Mouse (Mus musculus) liver, adult 2 months (tissue): ENCODE measurements around the gene Abhd5.

Source experiments
- CTCF ChIP-seq: fragments of 200-500 bp; IDR thresholded peaks from 2 replicates; pipeline ENCODE4 v1.5.1; 2011; ENCODE audit warnings: low read depth, low read length, control low read depth
- POLR2A ChIP-seq: fragments of 200-500 bp; IDR thresholded peaks from 2 replicates; pipeline ENCODE4 v1.6.1; 2011; ENCODE audit warnings: low read length, control low read depth; ENCODE audit not compliant: insufficient read depth; ENCODE audit errors: extremely low read depth

DNA sequence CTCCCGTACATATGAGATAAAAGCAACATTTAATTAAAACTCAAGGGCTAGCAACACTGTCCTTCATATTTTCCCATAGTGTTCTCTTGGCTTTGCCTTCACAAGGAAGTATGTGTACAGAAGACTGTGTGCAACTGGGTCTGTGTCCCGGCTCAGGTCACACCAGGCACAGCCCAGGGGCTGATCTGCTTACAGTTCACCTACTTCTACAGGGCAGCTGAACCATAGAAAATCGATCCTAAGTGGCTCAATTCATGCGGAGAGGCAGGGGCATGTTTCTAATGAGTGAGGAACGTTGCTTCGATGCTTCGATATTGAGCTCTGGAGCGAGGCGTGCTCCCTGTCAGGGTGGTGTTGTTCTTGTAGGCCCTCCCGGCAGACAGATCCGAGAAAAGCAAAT, 35.9 kb upstream of the Abhd5 start:
- TF ChIP-seq CTCF (no peak), POLR2A (no peak)
